Mouse (Mus musculus) spleen, adult 2 months (tissue): Measurements from ENCODE around the gene Ece1.

ENCODE experiments used
- CTCF ChIP-seq: fragments of 200-500 bp; IDR thresholded peaks from 2 replicates; pipeline ENCODE4 v1.5.1; 2011; ENCODE audit warnings: mild to moderate bottlenecking, inconsistent platforms; ENCODE audit not compliant: insufficient read depth, insufficient read length, insufficient replicate concordance; ENCODE audit errors: extremely low read depth
- POLR2A ChIP-seq: fragments of 200-500 bp; IDR thresholded peaks from 2 replicates; pipeline ENCODE4 v1.6.1; 2011; ENCODE audit warnings: low read depth, low read length, inconsistent platforms

- no peak for TF ChIP-seq CTCF
- TF ChIP-seq POLR2A: no peak
Measured at GRCm38 (mm10) chr4:138006951-138007613, 145.0 kb downstream of the Ece1 start.
